Mouse (Mus musculus): Measurements from ENCODE around the gene Lmna. TPM values are rescaled to one million over a fixed set of nuclear protein-coding genes. Genes with fewer than 3 reads are reported as not detected.

Gene Lmna
- polyA plus RNA-seq, 1 experiment from 2014 or later = 51.6 TPM

DNA sequence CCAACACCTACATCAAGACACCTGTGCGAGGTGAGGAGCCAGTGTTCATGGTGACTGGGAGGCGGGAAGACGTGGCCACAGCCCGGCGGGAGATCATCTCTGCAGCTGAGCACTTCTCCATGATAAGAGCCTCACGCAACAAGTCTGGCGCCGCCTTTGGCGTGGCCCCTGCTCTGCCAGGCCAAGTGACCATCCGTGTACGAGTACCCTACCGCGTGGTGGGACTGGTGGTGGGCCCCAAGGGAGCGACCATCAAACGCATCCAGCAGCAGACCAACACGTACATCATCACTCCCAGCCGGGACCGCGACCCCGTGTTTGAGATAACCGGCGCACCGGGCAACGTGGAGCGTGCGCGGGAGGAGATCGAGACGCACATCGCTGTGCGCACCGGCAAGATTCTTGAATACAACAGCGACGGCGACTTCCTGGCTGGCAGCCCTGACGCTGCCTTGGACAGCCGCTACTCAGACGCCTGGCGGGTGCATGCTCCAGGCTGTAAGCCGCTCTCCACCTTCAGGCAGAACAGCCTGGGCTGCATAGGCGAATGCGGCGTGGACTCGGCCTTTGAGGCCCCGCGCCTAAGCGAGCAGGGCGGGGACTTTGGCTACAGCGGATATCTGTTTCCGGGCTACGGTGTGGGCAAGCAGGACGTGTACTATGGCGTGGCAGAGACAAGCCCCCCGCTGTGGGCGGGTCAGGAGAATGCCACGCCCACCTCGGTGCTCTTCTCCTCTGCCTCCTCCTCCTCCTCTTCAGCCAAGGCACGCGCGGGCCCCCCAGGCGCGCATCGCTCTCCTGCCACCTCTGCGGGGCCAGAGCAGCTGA lies 26.6 kb upstream of the Lmna start:
- Histone ChIP-seq H3K4me2 (peak overlapping the region; percentile 83), H3K4me1 (peaks cover 69% of the 10 kb centered on the region), H3K27ac (peak overlapping the region; percentile 42), H3K4me3 (peak overlapping the region; percentile 65), H3K9me3 (no peaks in the 10 kb centered on the region), H3K9ac (peak overlapping the region; percentile 99), H3K36me3 (replicated peaks) (peaks cover 30% of the 10 kb centered on the region), H3K27me3 (replicated peaks) (no peaks in the 10 kb centered on the region)
- 3% methylated on average over 64 of the region's 64 CpGs for WGBS
- no peak for ATAC-seq (replicated peaks)

DNA sequence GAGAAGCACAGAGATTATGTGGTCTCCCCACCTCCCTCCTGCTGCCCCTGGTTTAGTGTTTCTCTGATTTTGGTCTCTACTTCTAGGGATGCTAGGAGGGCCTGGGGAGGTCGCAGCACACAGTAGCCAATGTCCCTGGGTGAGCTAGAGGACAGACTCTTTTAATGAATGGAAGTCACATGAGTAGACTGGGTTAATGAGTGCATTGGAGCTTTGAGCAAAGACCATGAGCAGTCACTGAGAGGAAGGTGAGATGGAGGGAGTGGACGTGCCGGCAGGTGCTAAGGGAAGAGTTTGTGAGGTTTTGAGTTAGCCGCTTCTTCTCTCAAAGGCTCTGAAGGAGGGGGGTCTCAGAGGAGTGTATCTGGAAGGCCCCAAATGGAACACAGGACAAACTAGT lies 25.8 kb upstream of the Lmna start:
- H3K4me3 ChIP-seq = peak overlapping the region; percentile 65
- H3K9ac ChIP-seq = peak overlapping the region; percentile 99
- peaks cover 29% of the 10 kb centered on the region for H3K36me3 ChIP-seq (replicated peaks)
- 20% methylated on average over 4 of the region's 4 CpGs for WGBS
- no peaks in the 10 kb centered on the region for H3K27me3 ChIP-seq (replicated peaks)
- H3K27ac ChIP-seq = peak overlapping the region; percentile 99
- peak overlapping the region; percentile 83 for H3K4me2 ChIP-seq
- H3K4me1 ChIP-seq = peaks cover 63% of the 10 kb centered on the region
- no peak for ATAC-seq (replicated peaks)
- no peaks in the 10 kb centered on the region for H3K9me3 ChIP-seq

DNA sequence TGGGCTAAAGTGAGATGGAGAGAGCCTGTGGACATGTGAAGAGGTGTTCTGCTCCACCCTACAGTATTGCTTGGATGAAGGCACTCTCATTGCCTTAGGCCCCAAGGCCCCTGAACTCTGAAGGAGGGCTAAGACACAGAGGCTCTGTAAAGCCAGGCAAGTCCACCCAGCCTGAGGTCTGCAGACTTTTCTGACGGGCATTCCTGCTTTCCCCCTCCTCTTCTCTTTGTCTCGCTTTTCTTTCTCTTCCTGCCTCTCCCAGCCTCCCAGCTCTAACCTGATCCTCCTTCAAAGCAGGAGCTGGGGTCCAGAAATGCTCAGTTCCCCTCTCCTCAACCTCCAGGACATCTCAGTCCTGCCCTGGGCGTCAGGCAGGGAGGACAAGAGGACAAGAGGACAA lies 25.2 kb upstream of the Lmna start:
- ATAC-seq (replicated peaks) = no peak
- H3K9ac ChIP-seq = peak overlapping the region; percentile 99
- peaks cover 63% of the 10 kb centered on the region for H3K4me1 ChIP-seq
- 11% methylated on average over 3 of the region's 3 CpGs for WGBS
- peak overlapping the region; percentile 65 for H3K4me3 ChIP-seq
- peak overlapping the region; percentile 99 for H3K27ac ChIP-seq
- no peaks in the 10 kb centered on the region for H3K27me3 ChIP-seq (replicated peaks)
- H3K36me3 ChIP-seq (replicated peaks) = peaks cover 23% of the 10 kb centered on the region
- peak overlapping the region; percentile 83 for H3K4me2 ChIP-seq
- no peaks in the 10 kb centered on the region for H3K9me3 ChIP-seq

DNA sequence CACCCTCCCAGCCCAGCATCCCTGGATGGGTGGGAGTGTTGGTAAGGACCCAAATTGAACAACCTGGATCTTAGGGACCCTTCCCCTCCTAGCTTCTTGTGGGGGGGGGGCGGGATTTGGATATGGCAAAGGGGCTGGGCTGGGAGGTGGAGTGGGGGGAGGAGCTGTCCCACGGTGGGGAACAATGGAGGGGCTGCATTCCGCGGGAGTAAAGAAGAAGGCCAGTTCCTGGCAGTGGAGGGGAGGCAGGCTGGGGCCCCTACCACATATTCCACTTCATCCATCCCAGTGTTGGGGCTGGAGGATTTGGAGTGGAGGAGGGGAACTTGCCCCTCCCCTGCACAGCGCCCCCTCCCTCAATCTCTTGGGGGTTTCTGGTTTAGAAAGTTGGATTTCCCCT lies 23.9 kb upstream of the Lmna start:
- H3K4me1 ChIP-seq = peaks cover 67% of the 10 kb centered on the region
- no peaks in the 10 kb centered on the region for H3K27me3 ChIP-seq (replicated peaks)
- ATAC-seq (replicated peaks) = 0 out of 2 replicates have a peak, but pooled peaks have one; percentile 1
- no peaks in the 10 kb centered on the region for H3K9me3 ChIP-seq
- H3K4me2 ChIP-seq = peak overlapping the region; percentile 83
- H3K27ac ChIP-seq = peak overlapping the region; percentile 99
- WGBS = 0% methylated on average over 4 of the region's 5 CpGs
- H3K36me3 ChIP-seq (replicated peaks) = peaks cover 22% of the 10 kb centered on the region
- peak overlapping the region; percentile 65 for H3K4me3 ChIP-seq
- peak overlapping the region; percentile 99 for H3K9ac ChIP-seq

DNA sequence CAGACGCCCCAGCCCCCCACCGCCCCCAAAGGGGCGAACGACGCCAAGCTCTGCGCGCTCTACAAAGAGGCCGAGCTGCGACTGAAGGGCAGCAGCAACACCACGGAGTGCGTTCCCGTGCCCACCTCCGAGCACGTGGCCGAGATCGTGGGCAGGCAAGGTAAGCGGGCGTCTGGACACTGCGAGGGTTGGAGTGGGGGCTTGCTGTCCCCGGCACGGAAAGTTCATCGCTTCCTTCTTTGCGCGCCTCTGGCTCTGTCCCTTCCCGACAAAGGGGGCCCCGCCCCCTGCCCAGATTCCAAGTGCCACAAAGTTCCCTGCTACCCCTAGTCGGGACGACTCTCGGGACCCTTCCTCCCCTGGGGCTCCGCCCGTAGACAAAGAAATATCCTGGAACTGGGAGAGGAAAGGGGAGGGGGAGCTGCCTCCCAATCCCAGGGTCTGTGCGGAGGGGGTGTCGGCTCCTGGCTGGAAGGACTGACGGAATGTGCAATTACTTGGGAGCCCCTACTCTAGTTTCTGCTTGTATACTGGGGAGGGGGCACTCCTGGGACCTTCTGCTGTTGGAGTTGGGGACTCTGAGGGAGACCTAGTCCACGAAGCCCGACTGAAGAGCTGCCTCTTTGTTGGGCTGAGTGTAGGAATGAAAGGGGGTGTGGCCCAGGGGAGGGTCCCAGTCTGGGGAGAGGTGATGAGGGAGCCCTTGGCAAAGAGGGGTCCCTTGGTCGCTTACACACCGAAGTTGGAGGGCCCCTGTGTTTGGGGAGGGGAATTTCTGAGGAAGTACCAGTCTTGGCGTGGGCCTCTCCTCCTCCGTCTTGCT lies 23.1 kb upstream of the Lmna start:
- Histone ChIP-seq H3K4me1 (peaks cover 66% of the 10 kb centered on the region), H3K27me3 (replicated peaks) (no peaks in the 10 kb centered on the region), H3K9me3 (no peaks in the 10 kb centered on the region), H3K27ac (peak overlapping the region; percentile 99), H3K36me3 (replicated peaks) (peaks cover 14% of the 10 kb centered on the region), H3K9ac (peak overlapping the region; percentile 99), H3K4me3 (peak overlapping the region; percentile 65), H3K4me2 (peak overlapping the region; percentile 83)
- ATAC-seq (replicated peaks) = peak; percentile 15
- WGBS = 1% methylated on average over 39 of the region's 40 CpGs

DNA sequence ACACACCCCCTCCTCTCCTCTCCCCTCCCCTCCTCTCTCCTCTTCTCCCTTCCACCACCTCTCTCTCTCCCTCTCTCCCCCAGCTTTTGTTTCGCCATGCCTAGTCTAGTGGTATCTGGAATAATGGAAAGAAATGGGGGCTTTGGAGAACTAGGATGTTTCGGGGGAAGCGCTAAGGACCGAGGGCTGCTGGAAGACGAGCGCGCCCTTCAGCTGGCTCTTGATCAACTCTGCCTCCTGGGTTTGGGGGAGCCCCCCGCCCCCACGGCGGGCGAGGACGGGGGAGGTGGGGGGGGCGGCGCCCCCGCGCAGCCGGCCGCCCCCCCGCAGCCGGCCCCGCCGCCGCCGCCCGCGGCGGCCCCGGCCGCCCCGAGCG lies 22.5 kb upstream of the Lmna start, which contains the start of gene Mex3a:
TSS of gene Mex3a (plus strand) at position 97 of the 376 bp plus-strand sequence.
- peak; percentile 8 for ATAC-seq (replicated peaks)
- peak within 1 kb of the TSS; percentile 83 for H3K4me2 ChIP-seq
- H3K9me3 ChIP-seq = no peaks in the 10 kb centered on the region
- WGBS = 2% methylated on average over 13 of the region's 31 CpGs
- peaks cover 66% of the 10 kb centered on the region for H3K4me1 ChIP-seq
- no peaks in the 10 kb centered on the region for H3K27me3 ChIP-seq (replicated peaks)
- H3K27ac ChIP-seq = peak within 1 kb of the TSS; percentile 99
- peak within 1 kb of the TSS; percentile 65 for H3K4me3 ChIP-seq
- H3K9ac ChIP-seq = peak within 1 kb of the TSS; percentile 99
- H3K36me3 ChIP-seq (replicated peaks) = peaks cover 8% of the 10 kb centered on the region; the same call in 1 of the 2 replicates

DNA sequence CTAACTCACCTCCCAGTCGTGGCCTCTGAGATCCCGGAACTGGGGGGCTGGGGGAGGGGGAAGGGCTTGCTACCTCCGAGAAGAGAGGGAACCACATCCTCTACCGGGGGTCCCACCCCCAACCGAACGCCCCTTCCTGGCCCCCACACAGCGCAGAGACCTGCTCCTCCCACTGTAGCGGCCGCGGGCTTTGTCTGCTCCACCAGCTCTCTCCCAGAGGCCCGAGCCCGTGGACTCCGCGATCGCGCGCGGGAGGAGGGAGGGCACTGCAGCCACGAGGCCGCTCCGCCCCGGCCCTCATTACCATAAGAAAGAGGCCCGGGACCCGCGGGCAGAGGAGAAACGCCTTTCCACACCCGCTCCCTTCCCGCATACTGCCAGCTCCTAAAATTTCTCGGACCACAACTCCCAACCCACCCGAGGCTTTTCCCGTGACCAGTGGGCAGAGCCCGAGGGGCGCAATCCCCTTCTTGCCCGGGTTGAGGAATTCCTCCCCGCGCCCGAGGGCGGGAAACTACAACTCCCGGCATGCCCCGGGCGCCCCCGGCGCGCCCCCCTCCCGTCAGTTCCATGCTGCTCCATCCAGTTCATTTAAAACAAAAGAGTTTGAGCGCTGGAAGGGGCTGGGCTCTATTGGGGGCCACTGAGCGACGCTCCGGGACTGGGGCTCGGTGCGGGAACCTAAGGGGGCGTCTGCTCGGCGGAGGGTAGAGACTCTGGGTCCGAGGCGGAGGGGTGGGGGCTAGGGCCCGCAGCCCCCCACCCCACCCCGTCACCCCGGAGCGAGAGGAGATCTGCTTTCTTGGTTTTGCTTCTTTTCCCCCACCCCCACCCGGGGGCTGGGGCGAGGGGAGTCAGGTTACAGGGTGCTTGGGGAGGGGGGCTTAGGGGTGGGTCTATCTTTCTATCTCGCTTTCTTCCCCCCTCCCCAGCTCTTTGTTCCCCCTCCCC lies 21.9 kb upstream of the Lmna start:
- H3K4me1 ChIP-seq = peaks cover 65% of the 10 kb centered on the region
- peak overlapping the region; percentile 99 for H3K9ac ChIP-seq
- 0 out of 2 replicates have a peak, but pooled peaks cover under 1% of the 10 kb centered on the region for H3K36me3 ChIP-seq (replicated peaks)
- H3K27ac ChIP-seq = peak overlapping the region; percentile 99
- H3K4me3 ChIP-seq = peak overlapping the region; percentile 65
- WGBS = under 1% methylated on average over 56 of the region's 63 CpGs
- H3K4me2 ChIP-seq = peak overlapping the region; percentile 83
- no peaks in the 10 kb centered on the region for H3K27me3 ChIP-seq (replicated peaks)
- peak; percentile 79 for ATAC-seq (replicated peaks)
- H3K9me3 ChIP-seq = no peaks in the 10 kb centered on the region

DNA sequence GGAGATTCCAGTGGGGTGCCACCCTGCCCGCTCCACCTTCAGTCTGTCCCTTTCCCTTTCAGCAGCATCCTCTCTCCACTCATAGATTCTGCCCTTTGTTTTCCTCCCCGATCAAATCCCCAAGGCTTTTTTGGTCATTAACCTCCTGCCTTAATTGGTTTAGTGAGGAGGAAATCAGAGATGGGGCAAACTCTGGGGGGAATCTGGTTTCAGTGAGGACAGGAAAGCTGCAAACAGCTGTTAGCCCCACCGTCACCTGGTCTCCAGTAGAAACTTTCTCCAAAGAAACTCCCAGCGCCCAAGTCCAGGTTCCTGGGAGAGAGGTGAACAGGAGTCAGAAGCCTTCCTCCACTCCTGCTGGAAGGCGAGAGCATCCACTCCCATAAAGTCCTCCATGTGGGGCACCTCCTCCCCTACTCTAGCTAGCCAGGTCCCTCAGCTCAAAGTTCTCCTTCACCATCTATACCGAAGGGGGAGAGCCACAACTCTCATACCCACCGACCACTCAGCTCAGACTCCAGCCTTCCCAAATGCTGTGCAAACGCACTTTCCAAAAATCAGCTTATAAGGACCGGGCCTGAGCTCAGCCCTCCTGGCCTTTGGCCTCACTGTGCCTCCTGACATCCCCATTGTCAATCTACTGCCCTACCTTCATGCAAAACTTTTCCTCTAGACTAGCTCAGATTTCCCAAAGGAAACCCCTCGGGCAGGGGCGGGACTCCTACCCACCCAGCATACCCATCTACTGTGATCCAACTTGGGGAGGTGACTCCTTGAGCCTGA lies 20.5 kb upstream of the Lmna start:
- peak overlapping the region; percentile 65 for H3K4me3 ChIP-seq
- peaks cover 64% of the 10 kb centered on the region for H3K4me1 ChIP-seq
- H3K9me3 ChIP-seq = no peaks in the 10 kb centered on the region
- H3K9ac ChIP-seq = peak overlapping the region; percentile 99
- peak overlapping the region; percentile 99 for H3K27ac ChIP-seq
- H3K36me3 ChIP-seq (replicated peaks) = no peaks in the 10 kb centered on the region
- WGBS = 2% methylated on average over 11 of the region's 11 CpGs
- no peaks in the 10 kb centered on the region for H3K27me3 ChIP-seq (replicated peaks)
- ATAC-seq (replicated peaks) = no peak
- H3K4me2 ChIP-seq = peak overlapping the region; percentile 83

DNA sequence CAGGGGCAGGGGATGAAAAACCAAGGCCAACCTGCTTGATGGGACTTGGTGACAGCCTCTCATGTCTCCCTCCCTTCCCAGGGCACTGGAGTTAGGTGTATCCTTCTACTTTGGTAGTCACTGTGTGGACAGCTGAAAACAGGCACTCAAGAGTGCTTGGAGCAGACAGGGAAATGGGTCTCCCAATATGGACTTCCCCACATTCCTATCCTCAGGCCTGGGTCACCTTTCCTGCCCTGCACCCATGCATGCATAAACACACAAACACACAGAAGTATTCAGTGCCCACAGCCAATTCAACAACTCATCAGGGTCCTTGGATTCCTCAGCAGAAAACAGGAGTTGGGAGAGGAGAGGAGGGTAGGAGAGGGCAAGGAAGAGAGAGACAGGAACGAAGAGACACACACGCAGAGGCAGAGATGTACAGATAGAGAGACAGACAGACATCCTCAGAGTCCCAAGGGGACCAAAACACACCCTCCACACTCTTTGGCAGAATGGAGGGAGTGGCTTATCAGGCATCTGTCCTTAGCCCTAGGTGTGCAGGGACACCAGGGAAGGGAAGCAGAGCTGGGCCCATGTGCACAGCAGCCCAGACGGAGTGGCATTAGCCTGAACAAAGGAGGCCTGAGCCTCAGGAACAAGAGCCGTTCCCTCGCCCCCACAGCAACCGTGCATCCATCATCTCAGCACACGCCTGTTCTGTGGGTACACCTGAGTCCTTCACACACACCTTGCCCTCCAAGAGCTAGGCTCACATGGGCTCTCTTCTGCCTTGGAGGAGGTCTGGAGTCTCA lies 19.6 kb upstream of the Lmna start:
- peak overlapping the region; percentile 99 for H3K27ac ChIP-seq
- peaks cover 55% of the 10 kb centered on the region for H3K4me1 ChIP-seq
- H3K9me3 ChIP-seq = no peaks in the 10 kb centered on the region
- ATAC-seq (replicated peaks) = no peak
- H3K4me2 ChIP-seq = peak overlapping the region; percentile 83
- WGBS = 15% methylated on average over 7 of the region's 7 CpGs
- H3K27me3 ChIP-seq (replicated peaks) = no peaks in the 10 kb centered on the region
- peak overlapping the region; percentile 65 for H3K4me3 ChIP-seq
- no peaks in the 10 kb centered on the region for H3K36me3 ChIP-seq (replicated peaks)
- peak overlapping the region; percentile 99 for H3K9ac ChIP-seq

DNA sequence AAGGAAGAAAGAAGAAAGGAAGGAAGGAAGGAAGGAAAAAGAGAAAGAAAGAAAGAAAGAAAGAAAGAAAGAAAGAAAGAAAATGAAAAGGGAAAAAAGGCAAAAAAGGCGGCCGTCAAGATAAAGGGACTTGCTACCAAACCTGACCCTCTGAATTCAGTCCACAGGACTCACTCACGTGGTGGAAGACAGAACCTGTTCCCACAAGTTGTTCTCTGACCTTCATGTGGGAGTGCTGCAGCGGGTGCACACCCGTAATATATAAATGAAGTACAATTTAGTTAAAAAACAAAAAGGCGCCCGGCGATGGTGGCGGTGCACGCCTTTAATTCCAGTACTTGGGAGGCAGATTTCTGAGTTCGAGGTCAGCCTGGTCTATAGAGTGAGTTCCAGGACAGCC lies 18.9 kb upstream of the Lmna start:
- H3K4me2 ChIP-seq = peak overlapping the region; percentile 83
- ATAC-seq (replicated peaks) = no peak
- no peak overlapping the region for H3K27ac ChIP-seq
- no peaks in the 10 kb centered on the region for H3K27me3 ChIP-seq (replicated peaks)
- H3K9me3 ChIP-seq = no peaks in the 10 kb centered on the region
- H3K36me3 ChIP-seq (replicated peaks) = no peaks in the 10 kb centered on the region; the same call in 1 of the 2 replicates
- peaks cover 52% of the 10 kb centered on the region for H3K4me1 ChIP-seq
- H3K4me3 ChIP-seq = peak overlapping the region; percentile 65; the same call in 1 of the 2 replicates
- no peak overlapping the region for H3K9ac ChIP-seq
- WGBS = 79% methylated on average over 11 of the region's 11 CpGs

All from midbrain, embryonic 15.5 days (tissue).